Mouse (Mus musculus): ENCODE data around the gene Fibcd1. TPM values are rescaled to one million over a fixed set of nuclear protein-coding genes. Genes with fewer than 3 reads are reported as not detected.

Fibcd1 gene
- polyA plus RNA-seq, 1 experiment from 2014 or later = 1.2 TPM

DNA sequence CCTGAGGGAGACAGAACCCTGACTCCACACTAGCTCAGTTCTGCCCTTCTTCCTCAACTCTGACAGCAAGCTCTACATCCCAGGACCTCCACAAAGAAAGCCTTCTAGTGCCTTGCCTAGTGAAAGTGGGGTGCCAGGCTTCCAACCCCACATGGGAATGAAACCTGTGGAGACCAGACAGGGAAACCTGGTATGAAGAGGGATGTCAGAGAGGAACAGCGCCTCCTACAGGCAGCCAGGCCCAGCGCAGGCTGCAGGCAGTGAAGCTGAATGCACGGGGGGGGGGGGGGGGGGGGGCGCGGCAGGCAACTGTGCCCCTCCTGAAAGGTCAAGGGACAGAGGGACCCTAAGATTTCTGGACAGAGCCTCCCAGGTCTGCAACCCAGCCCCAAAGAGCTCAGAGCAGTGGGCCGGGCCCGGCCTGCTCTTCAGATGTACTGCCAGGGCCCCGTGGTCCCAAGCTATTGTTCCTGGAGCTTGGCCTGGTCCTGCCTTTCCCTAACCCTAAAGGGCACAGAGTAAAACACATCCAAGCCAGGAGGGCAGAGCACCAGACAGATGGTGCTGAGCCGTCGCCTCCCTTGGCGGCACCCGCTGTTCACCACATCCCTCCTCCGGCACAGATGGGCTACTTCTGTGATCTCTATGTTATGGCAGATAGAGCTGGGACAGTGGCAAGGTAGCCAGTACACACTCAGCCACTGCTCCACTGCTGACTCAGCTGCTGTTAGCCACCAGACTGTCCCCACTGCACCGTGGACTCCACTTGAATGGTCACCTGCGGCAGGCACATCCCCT lies 21.7 kb downstream of the Fibcd1 start:
- WGBS = 88% methylated on average over 10 of the region's 15 CpGs
- Histone ChIP-seq H3K27ac (replicated peaks) (peak overlapping the region; percentile 81), H3K27me3 (ENCODE audit: low read depth, poor library complexity, severe bottlenecking) (peaks cover 47% of the 10 kb centered on the region), H3K36me3 (no peaks in the 10 kb centered on the region), H3K9me3 (replicated peaks) (no peaks in the 10 kb centered on the region), H3K4me3 (no peak overlapping the region), H3K4me1 (peaks cover 54% of the 10 kb centered on the region)
- peak; percentile 53 for DNase-seq (ENCODE audit: low spot score)

GRCm38 (mm10) chr2:31822524-31823371 lies 23.1 kb downstream of the Fibcd1 start:
- WGBS = 24% methylated on average over 39 of the region's 39 CpGs
- Histone ChIP-seq H3K4me1 (peaks cover 41% of the 10 kb centered on the region), H3K27me3 (ENCODE audit: low read depth, poor library complexity, severe bottlenecking) (peaks cover 47% of the 10 kb centered on the region), H3K4me3 (peak overlapping the region; percentile 45), H3K36me3 (no peaks in the 10 kb centered on the region), H3K9me3 (replicated peaks) (no peaks in the 10 kb centered on the region), H3K27ac (replicated peaks) (peak overlapping the region; percentile 81)
- DNase-seq (ENCODE audit: low spot score) = peak; percentile 77

DNA sequence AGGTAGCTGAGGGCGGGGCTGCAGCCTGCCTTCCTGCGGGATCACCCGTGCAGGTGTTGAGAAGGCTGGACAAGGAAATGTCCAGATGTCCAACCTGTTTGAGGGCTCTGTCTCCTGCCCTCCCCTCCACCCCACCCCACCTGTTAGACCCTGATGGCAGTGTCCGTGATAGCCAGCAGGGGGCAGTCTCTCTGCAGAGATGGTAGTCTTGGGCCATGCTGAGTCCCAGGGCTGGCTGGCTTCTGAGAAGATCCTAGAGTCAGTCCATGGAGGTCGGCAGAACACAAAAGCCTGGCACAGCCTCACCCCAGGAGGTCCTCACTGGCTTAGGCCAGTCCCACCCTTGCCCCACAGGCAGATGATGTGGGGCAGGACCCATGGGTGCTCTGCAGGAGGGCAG lies 30.4 kb downstream of the Fibcd1 start:
- 26% methylated on average over 5 of the region's 5 CpGs for WGBS
- no peaks in the 10 kb centered on the region for H3K9me3 ChIP-seq (replicated peaks)
- no peaks in the 10 kb centered on the region for H3K36me3 ChIP-seq
- peak; percentile 71 for DNase-seq (ENCODE audit: low spot score)
- H3K27ac ChIP-seq (replicated peaks) = no peak overlapping the region
- H3K4me1 ChIP-seq = peaks cover 19% of the 10 kb centered on the region
- H3K4me3 ChIP-seq = no peak overlapping the region
- peaks cover 19% of the 10 kb centered on the region for H3K27me3 ChIP-seq (ENCODE audit: low read depth, poor library complexity, severe bottlenecking)

- Histone ChIP-seq H3K27me3 (ENCODE audit: low read depth, poor library complexity, severe bottlenecking) (peaks cover 12% of the 10 kb centered on the region; the same call in 1 of the 2 replicates), H3K9me3 (replicated peaks) (no peaks in the 10 kb centered on the region), H3K4me3 (no peak overlapping the region), H3K36me3 (no peaks in the 10 kb centered on the region), H3K4me1 (peaks cover 26% of the 10 kb centered on the region), H3K27ac (replicated peaks) (no peak overlapping the region)
- no peak for DNase-seq (ENCODE audit: low spot score)
- 78% methylated on average over 7 of the region's 7 CpGs for WGBS
Measured at GRCm38 (mm10) chr2:31814699-31815098, 31.1 kb downstream of the Fibcd1 start.

- peaks cover 12% of the 10 kb centered on the region; the same call in 1 of the 2 replicates for H3K27me3 ChIP-seq (ENCODE audit: low read depth, poor library complexity, severe bottlenecking)
- H3K4me1 ChIP-seq = peaks cover 36% of the 10 kb centered on the region
- no peak for DNase-seq (ENCODE audit: low spot score)
- WGBS = 87% methylated on average over 4 of the region's 4 CpGs
- no peak overlapping the region for H3K27ac ChIP-seq (replicated peaks)
- no peaks in the 10 kb centered on the region for H3K36me3 ChIP-seq
- H3K9me3 ChIP-seq (replicated peaks) = no peaks in the 10 kb centered on the region
- H3K4me3 ChIP-seq = no peak overlapping the region
Measured at GRCm38 (mm10) chr2:31813641-31814040, 32.2 kb downstream of the Fibcd1 start.

GRCm38 (mm10) chr2:31811086-31811958 lies 34.5 kb downstream of the Fibcd1 start:
- 0 out of 2 replicates have a peak overlapping the region, but pooled peaks have one; percentile 68 for H3K27ac ChIP-seq (replicated peaks)
- H3K4me3 ChIP-seq = no peak overlapping the region
- H3K4me1 ChIP-seq = peaks cover 54% of the 10 kb centered on the region
- no peaks in the 10 kb centered on the region for H3K36me3 ChIP-seq
- WGBS = 89% methylated on average over 14 of the region's 14 CpGs
- H3K9me3 ChIP-seq (replicated peaks) = no peaks in the 10 kb centered on the region
- H3K27me3 ChIP-seq (ENCODE audit: low read depth, poor library complexity, severe bottlenecking) = peaks cover 17% of the 10 kb centered on the region; the same call in 1 of the 2 replicates
- DNase-seq (ENCODE audit: low spot score) = no peak

GRCm38 (mm10) chr2:31810444-31810843 lies 35.4 kb downstream of the Fibcd1 start, which contains the start of gene Qrfp:
TSS of gene Qrfp (minus strand) at chr2:31810580.
- Histone ChIP-seq H3K27me3 (ENCODE audit: low read depth, poor library complexity, severe bottlenecking) (peaks cover 17% of the 10 kb centered on the region; the same call in 1 of the 2 replicates), H3K9me3 (replicated peaks) (no peaks in the 10 kb centered on the region), H3K4me1 (peaks cover 58% of the 10 kb centered on the region), H3K36me3 (0 out of 2 replicates have a peak, but pooled peaks cover 3% of the 10 kb centered on the region), H3K4me3 (no peak within 1 kb of the TSS), H3K27ac (replicated peaks) (peak within 1 kb of the TSS; percentile 68)
- 35% methylated on average over 12 of the region's 12 CpGs for WGBS
- no peak for DNase-seq (ENCODE audit: low spot score)

GRCm38 (mm10) chr2:31809358-31809740 lies 36.5 kb downstream of the Fibcd1 start:
- peaks cover 12% of the 10 kb centered on the region for H3K36me3 ChIP-seq
- H3K4me3 ChIP-seq = no peak overlapping the region
- peaks cover 69% of the 10 kb centered on the region for H3K4me1 ChIP-seq
- WGBS = 58% methylated on average over 2 of the region's 2 CpGs
- H3K27ac ChIP-seq (replicated peaks) = peak overlapping the region; percentile 68; the same call in 1 of the 2 replicates
- H3K9me3 ChIP-seq (replicated peaks) = no peaks in the 10 kb centered on the region
- DNase-seq (ENCODE audit: low spot score) = no peak
- H3K27me3 ChIP-seq (ENCODE audit: low read depth, poor library complexity, severe bottlenecking) = peaks cover 17% of the 10 kb centered on the region; the same call in 1 of the 2 replicates

DNA sequence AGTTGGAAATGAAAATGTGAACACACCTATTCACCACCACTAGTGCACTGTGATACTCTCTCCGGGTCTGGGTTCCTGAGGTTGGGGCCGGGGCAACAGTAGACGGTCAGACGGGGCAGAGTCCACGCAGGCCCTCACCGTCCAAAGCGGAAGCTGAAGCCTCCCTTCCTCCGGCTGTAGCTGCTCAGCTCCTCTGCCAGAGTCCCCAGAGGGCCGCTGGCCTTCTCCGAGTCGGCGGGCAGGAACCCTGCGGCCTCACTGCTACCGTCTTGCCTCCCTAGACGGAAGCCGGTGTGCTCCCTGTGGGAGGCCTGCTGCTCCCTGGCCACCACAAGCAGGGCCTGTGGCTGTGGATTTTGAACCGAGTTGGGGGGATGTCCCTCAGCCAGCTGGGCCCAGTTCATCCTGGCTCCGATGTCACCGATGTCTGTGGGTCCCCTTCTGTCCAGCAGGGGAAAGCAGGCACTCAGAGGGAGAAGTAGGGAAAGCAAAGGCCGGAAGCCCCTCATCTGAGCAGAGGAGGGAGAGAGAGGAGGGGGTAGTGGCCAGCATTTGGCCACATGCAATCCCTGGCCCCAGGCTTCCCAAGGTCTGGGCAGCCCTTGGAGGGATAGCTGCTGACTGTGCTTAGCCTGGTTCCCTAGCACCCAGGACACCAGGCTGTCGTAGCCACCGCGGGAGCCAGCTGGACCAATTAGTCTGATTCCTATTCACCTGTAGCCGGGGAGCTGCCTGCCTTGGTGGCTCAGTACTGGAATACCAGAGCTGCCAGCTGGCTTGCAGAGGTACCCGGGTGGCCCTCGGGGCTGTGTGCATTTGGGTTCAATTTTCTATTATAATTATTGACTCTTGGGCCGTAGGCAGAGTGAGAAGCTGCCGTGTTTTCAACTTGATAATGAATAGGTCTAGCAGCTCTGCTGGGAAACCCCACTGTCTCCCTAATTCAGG lies 37.1 kb downstream of the Fibcd1 start:
- 41% methylated on average over 28 of the region's 28 CpGs for WGBS

DNA sequence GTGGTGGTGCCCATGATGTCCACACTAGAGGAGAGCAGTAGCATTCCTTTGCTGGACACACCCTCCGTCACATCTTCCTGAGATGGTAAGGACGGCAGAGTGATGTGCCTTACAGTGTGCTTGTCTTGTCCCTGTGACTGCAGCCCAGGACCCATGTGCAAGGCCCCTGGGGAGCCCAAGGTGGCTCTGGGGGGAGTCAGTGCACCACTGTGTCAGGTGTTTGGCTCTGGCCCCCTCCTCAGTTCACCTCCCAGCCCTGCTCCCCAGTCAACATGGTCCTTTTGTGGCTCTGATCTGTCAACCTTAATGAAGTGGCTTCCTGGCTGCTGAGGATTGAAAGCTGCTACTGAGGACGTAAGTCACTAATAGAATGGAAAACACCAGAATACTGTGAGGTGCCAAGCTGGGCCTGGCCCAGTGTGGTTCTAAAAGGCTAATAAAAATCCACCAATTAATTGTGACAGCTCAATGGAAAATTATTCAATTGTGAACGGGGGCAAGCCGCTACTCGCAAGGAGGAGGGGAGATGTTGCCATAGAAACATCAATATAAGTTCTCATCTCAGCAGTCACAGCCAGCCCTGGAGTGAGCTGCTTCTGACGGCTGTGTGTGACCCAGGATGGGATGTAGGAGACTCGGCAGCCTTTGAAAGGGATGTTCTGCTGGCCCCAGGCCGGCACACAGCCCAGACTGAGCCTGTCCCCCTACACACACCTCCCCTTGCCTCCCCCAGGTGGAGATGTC lies 39.0 kb downstream of the Fibcd1 start:
- DNase-seq (ENCODE audit: low spot score) = peak; percentile 49
- Histone ChIP-seq H3K9me3 (replicated peaks) (no peaks in the 10 kb centered on the region), H3K4me1 (peaks cover 70% of the 10 kb centered on the region), H3K36me3 (peaks cover 37% of the 10 kb centered on the region), H3K27me3 (ENCODE audit: low read depth, poor library complexity, severe bottlenecking) (peaks cover 17% of the 10 kb centered on the region; the same call in 1 of the 2 replicates), H3K27ac (replicated peaks) (peak overlapping the region; percentile 68), H3K4me3 (no peak overlapping the region)
- WGBS = 27% methylated on average over 9 of the region's 9 CpGs

More for the DNA sequence above, 37.1 kb downstream of the Fibcd1 start:
- H3K36me3 ChIP-seq = peaks cover 19% of the 10 kb centered on the region
- no peak overlapping the region for H3K4me3 ChIP-seq
- peaks cover 17% of the 10 kb centered on the region; the same call in 1 of the 2 replicates for H3K27me3 ChIP-seq (ENCODE audit: low read depth, poor library complexity, severe bottlenecking)
- no peak for DNase-seq (ENCODE audit: low spot score)
- H3K4me1 ChIP-seq = peaks cover 70% of the 10 kb centered on the region
- peak overlapping the region; percentile 68 for H3K27ac ChIP-seq (replicated peaks)
- no peaks in the 10 kb centered on the region for H3K9me3 ChIP-seq (replicated peaks)

Measured in midbrain, embryonic 10.5 days (tissue).